Mouse (Mus musculus): ENCODE measurements around the gene Actl6b.

DNA sequence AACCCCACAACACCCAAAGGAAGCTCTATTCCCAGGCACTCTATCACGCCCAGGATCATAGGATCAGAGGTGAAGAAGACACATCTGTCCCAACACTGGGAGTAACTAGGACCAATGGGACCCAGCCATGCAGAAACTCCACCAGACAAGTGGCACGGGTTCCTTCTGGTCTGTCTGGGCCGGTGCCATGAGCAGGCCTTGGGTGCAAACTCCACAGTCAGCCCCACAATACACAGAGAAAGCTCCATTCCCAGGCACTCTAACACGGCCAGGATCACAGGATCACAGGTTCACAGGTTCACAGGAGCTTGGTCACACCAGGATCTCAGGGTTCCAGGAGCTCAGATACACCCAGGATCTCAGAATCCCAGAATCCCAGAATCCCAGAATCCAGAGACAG, 7.7 kb upstream of the Actl6b start:
- TF ChIP-seq POLR2A (IDR thresholded peaks at IDR 0.05; ENCODE audit: borderline replicate concordance, control insufficient read depth, low read depth, low read length) (no peak), CTCF (IDR thresholded peaks at IDR 0.05; ENCODE audit: control insufficient read depth, insufficient read depth, low read length) (no peak)
